Mouse (Mus musculus) cortical plate, adult 2 months (tissue): ENCODE data around the gene Unc5b.

Source experiments
- CTCF ChIP-seq: fragments of 200-500 bp; IDR thresholded peaks from 2 replicates; pipeline ENCODE4 v1.5.1; 2011; ENCODE audit warnings: mild to moderate bottlenecking, control low read depth, low read length; ENCODE audit not compliant: insufficient read depth; ENCODE audit errors: extremely low read depth
- POLR2A ChIP-seq: fragments of 200-500 bp; IDR thresholded peaks from 2 replicates; pipeline ENCODE4 v1.6.1; 2011; ENCODE audit warnings: mild to moderate bottlenecking, low read length, control low read depth; ENCODE audit not compliant: insufficient read depth; ENCODE audit errors: extremely low read depth

- TF ChIP-seq POLR2A (no peak), CTCF (no peak)
Measured at GRCm38 (mm10) chr10:60814444-60815057, 16.8 kb downstream of the Unc5b start.
